Mouse (Mus musculus) intestine, postnatal 0 days (tissue): ENCODE results near the gene F2rl2. TPM values are rescaled to one million over a fixed set of nuclear protein-coding genes. Genes with fewer than 3 reads are reported as not detected.

Experiments used
- ATAC-seq: fragments of 200-750 bp; cut with Nextera tagmentation; 2 replicates; pipeline ENCODE4 v1.8.0; 2017; ENCODE audit warnings: mild to moderate bottlenecking, moderate TSS enrichment, moderate library complexity
- H3K27ac ChIP-seq: fragments of 300-500 bp; sonication (generic); 2 replicates; pipeline ENCODE4 v1.5.1; 2014; ENCODE audit warnings: mild to moderate bottlenecking, low read depth, low read length, moderate library complexity
- H3K27me3 ChIP-seq: fragments of 300-500 bp; sonication (generic); replicated peaks from 2 replicates; pipeline ENCODE4 v1.6.1; 2014; ENCODE audit warnings: low read length, mixed read lengths; ENCODE audit not compliant: control insufficient read depth, insufficient read depth
- H3K36me3 ChIP-seq: fragments of 300-500 bp; sonication (generic); 2 replicates; pipeline ENCODE4 v1.6.1; 2014; ENCODE audit warnings: mild to moderate bottlenecking, moderate library complexity; ENCODE audit not compliant: control insufficient read depth, insufficient read depth
- H3K4me1 ChIP-seq: fragments of 300-500 bp; sonication (generic); replicated peaks from 2 replicates; pipeline ENCODE4 v1.6.1; 2014; ENCODE audit warnings: antibody characterized with exemption, low read length, mixed read lengths; ENCODE audit not compliant: control insufficient read depth, insufficient read depth
- H3K4me2 ChIP-seq: fragments of 300-500 bp; sonication (generic); replicated peaks from 2 replicates; pipeline ENCODE4 v1.6.1; 2014; ENCODE audit warnings: low read depth, mild to moderate bottlenecking, moderate library complexity
- H3K4me3 ChIP-seq: fragments of 300-500 bp; sonication (generic); 2 replicates; pipeline ENCODE4 v1.5.1; 2014; ENCODE audit warnings: low read depth, low read length
- H3K9ac ChIP-seq: fragments of 300-500 bp; sonication (generic); 2 replicates; pipeline ENCODE4 v1.6.1; 2014; ENCODE audit warnings: mild to moderate bottlenecking, low read depth, low read length
- H3K9me3 ChIP-seq: fragments of 300-500 bp; sonication (generic); 2 replicates; pipeline ENCODE4 v1.6.1; 2016; ENCODE audit warnings: mixed run types; ENCODE audit not compliant: control insufficient read depth
- CTCF ChIP-seq: sonication (generic); IDR thresholded peaks from 2 replicates; pipeline ENCODE4 v1.5.1; 2016; ENCODE audit warnings: low read depth, mild to moderate bottlenecking, control low read depth, antibody characterized with exemption, moderate library complexity
- WGBS: fragments of 180-500 bp; shearing (Covaris S2); extraction: QIAGEN DNeasy Blood & Tissue Kit; methylation state at CpG from one replicate; pipeline ENCODE4 v1.1.7; 2014; 5-methylcytosine and 5-hydroxymethylcytosine counted together
- polyA plus RNA-seq: library from polyadenylated mRNA; unstranded; fragments of >200 nt; fragmentation: Nextera tagmentation; extraction: Ambion mirVana; gene quantifications from 2 replicates; pipeline ENCODE4 v1.2.1, GENCODE M21; 2015

Gene F2rl2
- polyA plus RNA-seq, 1 experiment from 2014 or later: 0.17 TPM

DNA sequence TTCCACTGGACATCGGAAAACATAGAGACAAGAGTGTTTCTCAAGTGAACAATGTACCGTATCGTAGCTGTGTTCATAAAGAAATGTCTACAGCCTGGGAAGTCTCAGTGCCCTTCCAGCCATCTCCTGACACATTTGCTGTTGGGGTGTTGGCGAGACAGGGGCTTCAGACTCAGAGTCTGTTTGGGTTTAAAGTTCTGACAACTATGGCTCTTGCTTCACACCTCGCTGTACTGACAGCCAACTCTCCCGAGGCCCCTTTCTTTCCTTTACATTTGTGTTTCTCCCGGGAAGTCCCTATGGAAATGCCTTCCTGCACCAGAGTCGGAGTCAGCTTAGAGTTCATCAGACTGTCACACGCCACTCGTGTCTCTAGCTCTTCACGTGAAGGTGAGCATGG lies 50.9 kb downstream of the F2rl2 start:
- Histone ChIP-seq H3K27ac (no peak overlapping the region), H3K9ac (no peak overlapping the region)
- 75% methylated on average over 11 of the region's 11 CpGs for WGBS

More for the DNA sequence above, 50.9 kb downstream of the F2rl2 start:
- Histone ChIP-seq H3K4me2 (no peak overlapping the region), H3K4me3 (no peak overlapping the region), H3K27me3 (no peaks in the 10 kb centered on the region), H3K36me3 (0 out of 2 replicates have a peak, but pooled peaks cover 8% of the 10 kb centered on the region), H3K4me1 (no peaks in the 10 kb centered on the region), H3K9me3 (no peaks in the 10 kb centered on the region)
- no peak for ATAC-seq
- no peak for TF ChIP-seq CTCF

Other genes starting within 250 kb of the F2rl2 start
- gene S100z, start 218.1 kb upstream of the F2rl2 start, polyA plus RNA-seq: 2.0 and 2.1 TPM in 2 replicates
- 32.6 and 36.4 TPM in 2 replicates for gene F2rl1, start 171.6 kb upstream of the F2rl2 start, polyA plus RNA-seq
- 19.4 and 20.2 TPM in 2 replicates for gene F2r, start 78.4 kb upstream of the F2rl2 start, polyA plus RNA-seq
- gene Iqgap2, start 195.1 kb downstream of the F2rl2 start, polyA plus RNA-seq: 31.5 and 35.9 TPM in 2 replicates